In genomic region chr3:106000707-106001375, GRCm38 (mm10) we compare ENCODE assay signal across 8 mouse cellular contexts. TPM values are rescaled to one million over a fixed set of nuclear protein-coding genes. Genes with fewer than 3 reads are reported as not detected.
DNase-seq lines count a peak whose midpoint lies in the region; ATAC-seq and TF ChIP-seq lines count a peak whose summit lies in the region.

No protein-coding gene starts in this region.

- H3K9me3 ChIP-seq in heart, embryonic 15.5 days (replicated peaks) = no peaks in the 10 kb centered on the region
- no peaks in the 10 kb centered on the region for H3K9me3 ChIP-seq in ES-Bruce4 (replicated peaks; ENCODE audit: control insufficient read depth, insufficient read depth, low read length, poor library complexity, severe bottlenecking)
- H3K9me3 ChIP-seq in midbrain, embryonic 10.5 days (replicated peaks) = no peaks in the 10 kb centered on the region

- peak overlapping the region; percentile 22 for H3K4me3 ChIP-seq in heart, embryonic 15.5 days
- H3K4me3 ChIP-seq in ES-Bruce4 (ENCODE audit: low read depth, low read length) = peak overlapping the region; percentile 17; the same call in 1 of the 2 replicates
- H3K4me3 ChIP-seq in midbrain, embryonic 10.5 days = peak overlapping the region; percentile 39

- TF ChIP-seq POLR2A in ES-Bruce4 (IDR thresholded peaks at IDR 0.05; ENCODE audit: insufficient read depth, low read length) = no peak

- H3K4me2 ChIP-seq in heart, embryonic 15.5 days = peak overlapping the region; percentile 55

- H3K9ac ChIP-seq in heart, embryonic 15.5 days = no peak overlapping the region
- no peak overlapping the region for H3K9ac ChIP-seq in ES-Bruce4 (ENCODE audit: low read depth, poor library complexity, severe bottlenecking)

- TF ChIP-seq CTCF in ES-Bruce4 (IDR thresholded peaks at IDR 0.05; ENCODE audit: low read depth, low read length) = no peak

- ATAC-seq in heart, embryonic 15.5 days (replicated peaks; ENCODE audit: insufficient number of reproducible peaks, insufficient read depth, low FRiP score, low read depth) = no peak
- ATAC-seq in hematopoietic stem cell, adult 5-6 weeks (replicated peaks in 1 of 2; ENCODE audit: insufficient read depth in 1 of 2, low FRiP score in 2 of 2, low TSS enrichment in 1 of 2, low read depth in 1 of 2, poor library complexity in 2 of 2, severe bottlenecking in 2 of 2) = peak; percentile 24 to 33; a peak in 2 of 4 replicates

- no peak for DNase-seq in heart, adult 9 months (ENCODE audit: low spot score in 2 of 2)
- peak; percentile 14 for DNase-seq in midbrain, embryonic 10.5 days (ENCODE audit: low spot score)
- DNase-seq in urinary bladder, postnatal 14 days (ENCODE audit: low spot score) = no peak
- DNase-seq in frontal cortex, postnatal 25 days (ENCODE audit: low spot score in 2 of 2) = no peak
- DNase-seq in left cerebral cortex, postnatal 10 days (ENCODE audit: extremely low spot score in 1 of 2, low spot score in 2 of 2) = no peak

- intact Hi-C loops in left cerebral cortex, postnatal 10 days (cut with DNase I) = no loop called here

- no peaks in the 10 kb centered on the region for H3K36me3 ChIP-seq in heart, embryonic 15.5 days
- no peaks in the 10 kb centered on the region for H3K36me3 ChIP-seq in ES-Bruce4 (ENCODE audit: control insufficient read depth, insufficient read depth, low read length, poor library complexity, severe bottlenecking)
- no peaks in the 10 kb centered on the region for H3K36me3 ChIP-seq in midbrain, embryonic 10.5 days

- H3K27me3 ChIP-seq in heart, embryonic 15.5 days = no peaks in the 10 kb centered on the region
- no peaks in the 10 kb centered on the region for H3K27me3 ChIP-seq in ES-Bruce4 (ENCODE audit: control insufficient read depth, insufficient read depth, low read length, poor library complexity, severe bottlenecking)
- H3K27me3 ChIP-seq in midbrain, embryonic 10.5 days (ENCODE audit: low read depth, poor library complexity, severe bottlenecking) = 0 out of 2 replicates have a peak, but pooled peaks cover 3% of the 10 kb centered on the region

- H3K27ac ChIP-seq in heart, embryonic 15.5 days = no peak overlapping the region
- H3K27ac ChIP-seq in ES-Bruce4 (ENCODE audit: insufficient read depth, low read length) = no peak overlapping the region
- H3K27ac ChIP-seq in midbrain, embryonic 10.5 days (replicated peaks) = no peak overlapping the region

- 14% methylated on average over 11 of the region's 11 CpGs for WGBS in heart, embryonic 15.5 days
- WGBS in midbrain, embryonic 10.5 days = 19% methylated on average over 11 of the region's 11 CpGs

- no peak for TF ChIP-seq EP300 in ES-Bruce4 (IDR thresholded peaks at IDR 0.05; ENCODE audit: insufficient read depth, low read depth, low read length)

- H3K4me1 ChIP-seq in heart, embryonic 15.5 days (replicated peaks) = peaks cover 7% of the 10 kb centered on the region; the same call in 1 of the 2 replicates
- no peaks in the 10 kb centered on the region for H3K4me1 ChIP-seq in ES-Bruce4 (ENCODE audit: control insufficient read depth, insufficient read depth, low read length)
- H3K4me1 ChIP-seq in midbrain, embryonic 10.5 days = peaks cover 17% of the 10 kb centered on the region

RNA-seq across cellular contexts. Expression of gene Pifo, which starts 13.6 kb away (rescaled TPM):
- 0.42 and 1.3 TPM in 2 replicates for polyA plus RNA-seq in heart, embryonic 15.5 days (2015; fragmentation: Nextera tagmentation; extraction: Ambion mirVana)
- 0.67 and 1.5 TPM in 2 replicates for polyA plus RNA-seq in ES-Bruce4 (2011; ENCODE audit: insufficient read depth, insufficient read length, low read depth, missing spikeins)
- not detected in 2 replicates for total RNA-seq in hematopoietic stem cell, adult 5-6 weeks (2017)
- polyA plus RNA-seq in midbrain, embryonic 10.5 days (2016; fragmentation: Nextera tagmentation; extraction: Ambion mirVana) = 0.91 TPM in 1 of 2 replicates, not detected in the other
- under 1 TPM in 1 of 2 experiments, not detected in 1; 0.67 TPM for total RNA-seq in left cerebral cortex, postnatal 10 days (2021)

RNA-seq across cellular contexts. Expression of gene Ovgp1, which starts 27.3 kb away (rescaled TPM):
- 1.3 and 1.4 TPM in 2 replicates for polyA plus RNA-seq in heart, embryonic 15.5 days (2015; fragmentation: Nextera tagmentation; extraction: Ambion mirVana)
- polyA plus RNA-seq in ES-Bruce4 (2011; ENCODE audit: insufficient read depth, insufficient read length, low read depth, missing spikeins) = 5.7 and 5.9 TPM in 2 replicates
- 0.55 and 3.2 TPM in 2 replicates for total RNA-seq in hematopoietic stem cell, adult 5-6 weeks (2017)
- polyA plus RNA-seq in midbrain, embryonic 10.5 days (2016; fragmentation: Nextera tagmentation; extraction: Ambion mirVana) = 1.3 and 2.0 TPM in 2 replicates
- 1 to 10 TPM; 1.9 to 2.3 TPM for total RNA-seq in left cerebral cortex, postnatal 10 days (2021)

RNA-seq across cellular contexts. Expression of gene Chil5, which starts 31.8 kb away (rescaled TPM):
- 0.27 TPM in 1 of 2 replicates, not detected in the other for polyA plus RNA-seq in heart, embryonic 15.5 days (2015; fragmentation: Nextera tagmentation; extraction: Ambion mirVana)
- not detected in 2 replicates for polyA plus RNA-seq in ES-Bruce4 (2011; ENCODE audit: insufficient read depth, insufficient read length, low read depth, missing spikeins)
- 2.5 and 5.3 TPM in 2 replicates for total RNA-seq in hematopoietic stem cell, adult 5-6 weeks (2017)
- not detected in 2 replicates for polyA plus RNA-seq in midbrain, embryonic 10.5 days (2016; fragmentation: Nextera tagmentation; extraction: Ambion mirVana)
- not detected for total RNA-seq in left cerebral cortex, postnatal 10 days (2021)

RNA-seq across cellular contexts. Expression of gene Atp5f1, which starts 40.9 kb away (rescaled TPM):
- polyA plus RNA-seq in heart, embryonic 15.5 days (2015; fragmentation: Nextera tagmentation; extraction: Ambion mirVana) = 760 and 907 TPM in 2 replicates
- 517 and 570 TPM in 2 replicates for polyA plus RNA-seq in ES-Bruce4 (2011; ENCODE audit: insufficient read depth, insufficient read length, low read depth, missing spikeins)
- 347 and 404 TPM in 2 replicates for total RNA-seq in hematopoietic stem cell, adult 5-6 weeks (2017)
- polyA plus RNA-seq in midbrain, embryonic 10.5 days (2016; fragmentation: Nextera tagmentation; extraction: Ambion mirVana) = 492 and 506 TPM in 2 replicates
- 100 to 1,000 TPM; 298 to 310 TPM for total RNA-seq in left cerebral cortex, postnatal 10 days (2021)

RNA-seq across cellular contexts. Expression of gene Wdr77, which starts 41.7 kb away (rescaled TPM):
- 69.9 and 92.3 TPM in 2 replicates for polyA plus RNA-seq in heart, embryonic 15.5 days (2015; fragmentation: Nextera tagmentation; extraction: Ambion mirVana)
- 135 and 144 TPM in 2 replicates for polyA plus RNA-seq in ES-Bruce4 (2011; ENCODE audit: insufficient read depth, insufficient read length, low read depth, missing spikeins)
- total RNA-seq in hematopoietic stem cell, adult 5-6 weeks (2017) = 40.0 and 44.0 TPM in 2 replicates
- 166 and 188 TPM in 2 replicates for polyA plus RNA-seq in midbrain, embryonic 10.5 days (2016; fragmentation: Nextera tagmentation; extraction: Ambion mirVana)
- 10 to 100 TPM; 62.8 to 66.1 TPM for total RNA-seq in left cerebral cortex, postnatal 10 days (2021)
